Mouse (Mus musculus): ENCODE results near the gene Pparg.

- TF ChIP-seq CTCF (IDR thresholded peaks at IDR 0.05; ENCODE audit: control insufficient read depth, insufficient read depth, low read length) (no peak), POLR2A (IDR thresholded peaks at IDR 0.05; ENCODE audit: borderline replicate concordance, control insufficient read depth, low read depth, low read length) (no peak)
Measured at GRCm38 (mm10) chr6:115527418-115527817, 166.7 kb downstream of the Pparg start.

All from bone marrow, adult 2 months (tissue).